Mouse (Mus musculus) frontal cortex, postnatal 14 days (tissue): ENCODE measurements around the gene Cd48.
"Not testable (repeated sequence)": the region's sequence is repeated elsewhere in the genome, so short reads cannot be mapped to it uniquely, and the experiment has no call there.

Source experiments
- DNase-seq, 2 experiments: peaks; one replicate each; pipeline ENCODE4 v3.0.0; 2022; ENCODE audit warnings: low spot score in 2 of 2

Gene Cd48

GRCm38 (mm10) chr1:171693918-171694317 is 12.1 kb downstream of the Cd48 start:
- DNase-seq: no peak

DNA sequence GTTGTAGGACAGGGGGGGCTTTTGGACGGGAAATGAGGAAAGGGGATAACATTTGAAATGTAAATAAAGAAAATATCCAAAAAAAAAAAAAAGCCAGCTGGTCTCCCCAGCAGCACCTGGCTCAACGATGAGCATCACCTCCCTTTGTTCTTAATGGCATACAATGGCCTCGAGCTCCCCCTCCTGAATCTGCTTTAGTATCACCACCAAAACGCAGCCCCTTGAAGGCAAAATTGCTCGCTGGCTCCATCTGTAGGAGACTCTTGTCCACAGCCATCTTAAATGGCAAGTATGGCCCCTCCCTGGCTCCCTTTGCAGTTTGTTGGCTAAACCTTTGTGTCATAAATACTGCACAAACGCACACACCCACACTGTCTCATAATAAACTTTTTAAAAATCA is 17.2 kb downstream of the Cd48 start:
- DNase-seq: peak; percentile 7 to 16

- not testable (repeated sequence) for DNase-seq
Observed at GRCm38 (mm10) chr1:171713736-171714135, 31.9 kb downstream of the Cd48 start.

GRCm38 (mm10) chr1:171715434-171715833 is 33.6 kb downstream of the Cd48 start:
- DNase-seq: no peak

- DNase-seq: no peak
Observed at GRCm38 (mm10) chr1:171716232-171716631, 34.4 kb downstream of the Cd48 start.

- no peak for DNase-seq
Observed at GRCm38 (mm10) chr1:171731195-171731594, 49.4 kb downstream of the Cd48 start.

DNA sequence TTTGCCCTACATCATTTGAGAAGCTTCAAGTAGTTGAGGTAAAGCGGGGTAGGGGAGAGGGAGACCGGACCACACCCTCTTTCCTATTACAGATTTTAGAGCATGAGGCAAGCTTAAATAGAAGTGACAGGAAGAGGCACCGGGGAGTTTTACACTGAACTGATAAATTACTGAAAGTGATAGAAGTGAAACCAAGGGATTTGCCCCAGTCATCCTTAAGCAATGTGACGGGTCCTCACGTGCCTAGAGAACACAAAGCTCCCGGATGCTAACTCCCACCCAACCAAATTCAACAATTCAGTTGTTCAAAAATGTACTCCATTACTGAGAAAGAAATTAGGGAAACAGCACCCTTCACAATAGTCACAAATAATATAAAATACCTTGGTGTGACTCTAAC is 53.1 kb downstream of the Cd48 start:
- no peak for DNase-seq

GRCm38 (mm10) chr1:171748127-171748969 is 66.5 kb downstream of the Cd48 start:
- DNase-seq: no peak
